Mouse (Mus musculus): ENCODE results near the gene Gstm2.
"Not testable (repeated sequence)": the region's sequence is repeated elsewhere in the genome, so short reads cannot be mapped to it uniquely, and the experiment has no call there.

Gene Gstm2

DNA sequence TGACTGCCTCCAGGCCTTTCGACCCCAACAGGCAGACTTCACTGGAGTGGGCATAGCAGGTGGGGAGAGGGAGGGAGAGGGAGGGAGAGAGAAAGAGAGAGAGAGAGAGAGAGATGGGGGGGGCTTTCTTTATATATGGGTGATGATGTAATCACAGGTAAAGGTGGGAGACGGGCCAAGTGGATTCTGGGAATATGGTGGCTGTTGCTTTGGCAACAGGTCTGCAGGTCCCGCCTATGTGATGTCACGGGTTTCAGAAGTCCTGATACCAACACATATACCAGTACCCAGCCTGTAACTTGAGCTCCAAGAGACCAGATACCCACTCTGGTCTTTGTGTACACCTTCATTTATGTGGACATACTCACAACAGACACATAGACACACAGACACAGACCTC, 10.3 kb upstream of the Gstm2 start:
- no peak for DNase-seq (ENCODE audit: low spot score)

DNA sequence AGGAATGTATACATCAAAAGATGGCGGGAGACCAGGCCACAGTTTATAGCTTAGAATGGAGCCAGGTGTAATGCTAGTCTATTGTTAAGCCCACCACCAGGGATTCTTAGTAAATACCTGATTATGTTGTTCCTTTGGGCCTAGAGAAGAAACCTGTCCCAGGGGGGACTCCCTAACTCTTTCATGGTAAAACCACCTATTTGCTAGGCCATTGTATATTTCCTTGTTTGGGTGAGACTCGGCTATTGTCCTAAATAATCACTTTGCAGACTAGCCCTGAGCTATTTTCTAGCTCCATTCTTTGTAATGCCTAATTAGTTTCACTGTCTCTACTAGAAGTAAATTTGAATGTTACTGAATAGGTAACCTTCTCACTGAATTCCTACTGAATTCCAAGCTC, 9.7 kb upstream of the Gstm2 start:
- not testable (repeated sequence) for DNase-seq (ENCODE audit: low spot score)

DNA sequence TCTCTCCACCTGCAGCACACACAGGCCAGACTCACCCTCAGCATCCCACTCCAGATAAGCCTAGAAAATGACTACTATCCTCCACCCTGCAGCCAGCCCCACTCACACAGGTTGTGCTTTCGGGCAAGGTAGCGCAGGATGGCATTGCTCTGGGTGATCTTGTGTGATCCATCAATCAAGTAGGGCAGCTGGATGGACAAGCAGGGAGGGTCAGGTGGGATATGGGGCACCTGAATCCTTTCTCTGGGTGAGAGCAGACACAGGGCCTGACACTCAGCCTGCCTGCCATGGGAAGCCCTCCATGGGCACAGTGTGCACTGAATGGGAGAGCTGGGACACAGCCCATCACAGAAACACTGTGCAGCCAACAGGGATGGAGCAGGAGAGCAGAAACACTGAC, 1.1 kb downstream of the Gstm2 start:
- DNase-seq (ENCODE audit: low spot score), result not testable (repeated sequence)

DNA sequence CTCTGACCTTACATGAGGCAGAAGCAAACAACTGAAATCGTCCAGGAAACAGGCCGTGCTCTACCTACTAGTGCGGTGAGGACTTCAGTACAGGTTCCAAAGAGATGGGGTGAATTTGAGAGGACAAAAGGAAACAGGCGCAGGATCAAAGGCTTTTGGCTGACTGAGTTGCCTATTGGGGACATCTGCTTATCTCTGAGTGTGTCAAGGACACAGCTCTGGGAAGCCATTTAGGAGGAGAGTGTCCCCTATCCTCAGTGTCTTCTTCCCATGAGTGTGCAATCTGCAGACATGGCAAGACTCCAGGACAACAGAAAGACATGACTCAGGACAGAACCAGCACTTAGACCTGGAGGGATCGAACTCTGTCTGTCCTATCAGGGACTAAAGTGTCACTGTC, 1.8 kb downstream of the Gstm2 start:
- DNase-seq (ENCODE audit: low spot score), result no peak

DNA sequence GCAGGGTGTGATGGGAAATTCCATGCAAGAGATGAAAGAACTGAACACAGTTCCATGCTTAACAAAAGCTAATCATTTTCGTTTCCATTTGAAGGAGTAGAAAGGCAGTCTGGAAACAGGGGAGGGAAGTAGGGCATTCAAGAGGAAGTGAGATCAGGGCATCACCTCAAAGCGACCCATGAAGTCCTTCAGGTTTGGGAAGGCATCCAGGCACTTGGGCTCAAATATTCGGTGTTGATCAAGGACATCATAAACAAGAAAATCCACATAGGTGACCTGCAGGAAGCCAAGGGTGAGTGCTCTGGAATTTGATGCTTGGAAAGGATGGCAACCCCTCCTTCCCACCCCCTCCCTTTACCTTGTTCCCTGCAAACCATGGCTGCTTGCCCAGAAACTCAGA, 2.5 kb downstream of the Gstm2 start:
- no peak for DNase-seq (ENCODE audit: low spot score)

DNA sequence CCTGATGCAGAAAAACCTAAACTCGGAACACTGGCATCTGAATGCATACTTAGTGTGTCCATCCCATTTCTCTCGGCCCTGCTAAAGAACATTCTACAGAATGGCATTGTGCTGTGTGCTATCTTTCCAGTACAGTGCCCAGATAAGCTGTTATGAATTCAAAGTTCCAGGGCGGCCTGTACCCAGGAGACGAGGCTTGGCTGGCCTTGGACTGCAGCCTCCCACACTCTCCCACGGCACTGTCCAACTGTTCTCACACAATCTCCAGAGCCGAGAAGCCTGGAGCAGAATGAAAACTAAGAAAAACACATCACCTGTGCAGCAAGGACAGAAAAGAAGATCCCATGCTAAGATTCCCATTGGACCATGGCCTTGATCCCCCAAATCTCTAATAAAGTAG, 3.5 kb downstream of the Gstm2 start:
- no peak for DNase-seq (ENCODE audit: low spot score)

DNA sequence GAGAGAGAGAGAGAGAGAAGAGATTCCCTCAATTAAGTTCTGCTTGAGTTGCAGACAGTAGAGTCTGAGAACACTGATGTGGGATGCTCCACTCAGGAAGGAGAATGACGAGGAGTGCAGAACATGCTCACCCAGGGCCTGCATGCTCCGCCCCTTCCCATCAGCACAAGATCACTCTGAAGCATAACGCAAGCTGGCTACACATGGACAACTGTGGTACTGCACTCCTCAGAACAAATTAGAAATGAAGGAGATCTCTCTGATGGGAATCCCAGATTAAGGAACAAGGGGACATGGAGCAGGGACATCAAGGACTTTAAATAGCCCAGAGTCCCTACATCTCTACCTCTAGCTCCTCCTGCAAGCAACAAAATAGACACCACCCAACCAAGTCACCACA, 5.0 kb downstream of the Gstm2 start:
- DNase-seq (ENCODE audit: low spot score), result no peak

DNA sequence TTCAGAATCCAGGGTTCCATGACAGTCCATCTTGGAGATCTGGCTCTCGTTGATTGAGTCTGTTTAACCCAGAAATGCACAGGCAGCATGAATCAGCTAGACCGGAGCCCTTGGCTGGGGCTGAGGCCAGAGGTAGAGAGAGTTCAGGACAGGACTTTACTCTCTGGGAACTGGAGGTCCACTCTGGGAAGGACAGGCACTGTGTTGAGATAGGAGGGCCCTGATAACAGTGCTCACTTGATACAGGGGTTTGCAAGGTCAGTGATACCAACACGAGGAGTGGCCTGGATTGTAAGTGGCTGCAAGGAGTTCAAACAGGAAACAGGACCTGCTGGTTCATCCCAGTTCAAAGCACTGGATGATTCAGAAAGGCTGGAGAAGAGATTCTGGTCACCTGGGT, 8.6 kb downstream of the Gstm2 start:
- DNase-seq (ENCODE audit: low spot score), result no peak

DNA sequence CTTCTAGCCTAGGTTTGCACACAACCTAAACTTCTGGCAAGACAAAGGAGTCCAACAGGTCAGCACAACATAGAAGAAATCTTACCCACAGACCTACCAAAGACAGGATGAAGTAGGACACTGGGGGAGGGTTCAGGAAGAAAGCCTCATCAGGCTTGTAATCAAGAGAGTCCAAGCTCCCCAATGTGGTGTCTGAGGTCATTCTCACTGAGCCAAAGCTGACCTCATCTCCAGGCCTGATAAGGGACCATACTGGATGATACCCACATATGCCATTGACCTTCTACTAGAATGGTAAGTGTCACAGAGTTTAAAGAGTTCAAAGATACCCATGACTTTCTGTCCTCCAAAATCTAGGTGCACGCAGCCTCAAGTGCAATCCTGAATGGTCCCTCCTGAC, 12.0 kb downstream of the Gstm2 start:
- no peak for DNase-seq (ENCODE audit: low spot score)

DNA sequence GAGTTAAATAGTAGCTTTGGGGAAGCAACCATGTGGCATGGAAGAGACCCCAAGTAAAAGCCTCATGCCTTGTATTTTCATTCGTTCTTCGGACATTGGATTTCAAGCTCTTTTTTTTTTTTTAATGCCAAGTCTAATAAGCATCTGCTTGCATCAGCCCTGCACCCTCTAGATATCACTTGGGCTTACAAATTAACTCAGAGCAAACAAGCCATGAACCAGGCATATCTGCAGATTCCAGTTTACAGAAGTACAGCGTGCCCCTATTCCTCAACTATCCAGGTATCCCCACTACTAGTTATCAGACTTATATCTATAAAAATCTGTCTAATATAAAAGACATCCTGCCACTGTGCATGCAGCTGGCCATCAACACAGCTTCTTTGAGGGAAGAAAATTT, 14.2 kb downstream of the Gstm2 start:
- no peak for DNase-seq (ENCODE audit: low spot score)

DNA sequence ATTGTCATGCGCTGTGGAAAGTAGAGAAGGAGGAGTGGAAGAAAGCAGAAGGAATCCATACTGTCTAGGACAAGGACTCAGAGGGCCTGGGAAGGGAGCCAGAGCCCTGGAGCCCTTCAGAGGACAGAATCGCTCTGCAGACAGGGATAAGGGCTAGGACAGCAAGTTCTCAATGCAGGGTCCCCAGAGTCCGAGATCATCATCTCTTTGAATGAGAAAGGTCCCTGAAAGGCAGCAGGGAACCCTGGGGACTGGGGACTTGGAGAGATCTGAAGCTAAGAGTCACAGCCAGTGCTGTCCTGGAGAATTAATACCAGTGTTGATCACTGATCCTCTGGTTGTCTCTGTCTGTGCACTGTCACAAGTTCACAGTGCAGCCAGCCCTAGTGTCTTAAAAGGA, 15.2 kb downstream of the Gstm2 start:
- DNase-seq (ENCODE audit: low spot score), result not testable (repeated sequence)

DNA sequence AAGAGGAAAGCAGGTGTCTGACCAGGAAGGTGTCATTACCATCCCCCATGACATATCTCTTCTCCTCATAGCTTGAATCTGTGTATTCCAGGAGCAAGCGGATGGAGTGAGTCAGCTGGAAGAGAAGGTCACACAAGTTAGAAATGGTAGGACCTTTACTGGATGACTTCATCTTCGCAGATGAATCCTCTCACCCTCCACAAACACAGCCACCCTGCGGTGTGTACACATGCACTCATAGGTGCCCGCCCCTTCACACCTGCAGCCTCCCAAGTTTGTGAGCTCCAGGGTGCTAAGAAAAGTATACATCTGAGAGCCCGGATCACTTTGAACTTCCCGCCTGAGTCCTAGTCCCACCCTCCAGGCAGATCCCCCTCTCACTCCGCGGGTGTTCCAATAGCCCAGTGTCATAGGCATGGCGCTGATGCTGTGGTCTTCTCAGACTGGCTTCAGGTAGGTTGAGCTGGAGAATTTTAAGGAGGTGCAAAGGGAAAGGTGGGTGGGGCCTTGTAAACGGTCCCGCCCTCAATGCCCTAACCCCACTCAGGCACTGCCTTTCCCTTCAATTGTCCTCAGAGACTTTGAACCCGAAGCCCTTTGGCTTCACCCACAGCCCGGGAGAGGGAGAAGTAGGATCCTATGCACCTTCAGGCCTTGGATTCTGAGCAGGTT, 17.4 kb downstream of the Gstm2 start, which contains the start of gene Gstm3:
Gene Gstm3 (minus strand): TSS at position 560 of the 672 bp plus-strand sequence.
- DNase-seq (ENCODE audit: low spot score), result no peak

DNA sequence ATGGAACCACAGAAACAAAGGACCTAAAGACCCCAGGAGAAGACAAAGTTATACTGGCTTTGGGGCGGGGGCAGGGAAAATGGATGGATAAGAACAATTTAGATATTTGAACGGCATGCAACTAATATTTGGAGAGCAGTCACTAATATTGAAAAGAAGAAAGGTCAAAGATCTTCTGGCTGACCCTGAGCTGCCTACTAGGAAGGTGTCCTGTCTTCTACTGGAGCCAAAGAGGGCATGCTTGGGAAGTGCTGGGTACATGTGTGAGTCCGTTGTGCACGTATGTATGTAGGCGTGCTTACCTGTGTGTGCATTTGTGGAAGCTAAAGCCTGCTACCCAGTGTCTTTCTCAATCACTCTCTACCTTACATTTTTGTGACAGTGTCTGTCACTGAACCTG, 19.6 kb downstream of the Gstm2 start:
- no peak for DNase-seq (ENCODE audit: low spot score)

DNA sequence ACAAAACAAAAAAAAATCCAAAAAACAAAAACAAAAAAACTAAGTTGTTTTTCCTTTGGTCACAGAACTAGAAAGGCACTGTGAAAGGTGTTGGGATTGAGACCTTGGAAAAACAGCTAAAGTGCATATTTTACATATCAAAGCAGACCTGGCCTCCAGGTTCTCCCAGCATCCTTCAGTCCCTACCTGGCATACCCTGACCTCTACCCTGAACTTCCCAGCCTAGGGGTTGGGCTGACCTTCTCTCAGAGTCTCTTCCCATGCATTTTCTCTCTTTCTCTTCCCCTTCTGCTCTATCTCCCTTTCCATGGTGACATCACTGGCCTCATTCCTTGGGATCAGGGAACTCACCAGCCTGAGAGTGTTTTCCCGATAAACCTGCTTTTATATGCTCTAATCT, 20.7 kb downstream of the Gstm2 start:
- DNase-seq (ENCODE audit: low spot score), result no peak

DNA sequence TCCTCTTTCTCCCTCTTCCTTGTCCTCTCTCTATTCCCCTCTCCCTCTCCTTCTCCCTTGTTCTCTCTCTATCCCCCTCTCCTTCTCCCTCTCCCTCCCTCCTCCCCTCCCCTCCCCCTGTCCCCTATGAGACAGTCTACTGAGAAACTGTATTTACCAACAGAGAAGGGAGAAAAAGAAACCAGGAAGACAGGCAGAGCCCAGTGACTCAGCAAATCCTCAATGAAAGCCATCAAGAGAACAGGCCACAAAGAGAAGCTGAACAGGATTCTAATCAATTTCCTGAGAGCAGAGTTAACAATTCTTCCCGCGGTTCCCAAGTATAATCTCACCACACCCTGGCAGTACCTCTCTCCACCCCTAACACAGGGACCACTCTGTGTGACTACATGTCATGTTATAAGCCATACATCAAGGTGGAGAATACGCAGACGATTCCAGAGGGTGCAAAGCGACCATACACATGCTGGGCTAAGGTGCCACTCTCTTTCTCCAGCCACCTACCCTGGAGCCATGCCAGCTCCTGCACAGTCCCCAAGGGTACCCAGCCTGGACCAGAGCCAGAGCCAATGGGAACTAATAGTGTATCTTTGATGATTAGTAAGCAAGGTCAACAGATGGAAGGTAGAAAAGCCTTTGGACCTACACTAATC, 21.5 kb downstream of the Gstm2 start:
- peak; percentile 33 for DNase-seq (ENCODE audit: low spot score)

DNA sequence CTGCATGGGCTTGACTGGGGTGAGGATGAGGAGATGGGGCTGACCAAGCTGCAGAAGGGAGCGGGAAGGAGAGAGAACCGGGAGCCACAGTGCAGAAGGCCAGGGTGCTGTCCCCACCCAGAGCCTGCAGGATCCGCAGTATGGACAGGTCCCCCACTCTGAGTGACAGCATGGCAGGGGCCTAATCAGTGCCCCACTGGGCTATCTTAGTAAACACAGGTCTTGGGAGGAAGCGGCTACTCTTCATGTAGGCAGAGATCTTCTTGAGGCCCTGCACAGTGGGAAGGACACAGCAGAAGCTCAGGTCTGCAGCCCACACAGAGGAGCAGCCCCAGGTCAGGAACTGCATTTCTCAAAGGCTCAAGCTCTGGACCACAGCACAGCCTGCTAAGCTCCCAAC, 22.2 kb downstream of the Gstm2 start:
- DNase-seq (ENCODE audit: low spot score), result no peak

DNA sequence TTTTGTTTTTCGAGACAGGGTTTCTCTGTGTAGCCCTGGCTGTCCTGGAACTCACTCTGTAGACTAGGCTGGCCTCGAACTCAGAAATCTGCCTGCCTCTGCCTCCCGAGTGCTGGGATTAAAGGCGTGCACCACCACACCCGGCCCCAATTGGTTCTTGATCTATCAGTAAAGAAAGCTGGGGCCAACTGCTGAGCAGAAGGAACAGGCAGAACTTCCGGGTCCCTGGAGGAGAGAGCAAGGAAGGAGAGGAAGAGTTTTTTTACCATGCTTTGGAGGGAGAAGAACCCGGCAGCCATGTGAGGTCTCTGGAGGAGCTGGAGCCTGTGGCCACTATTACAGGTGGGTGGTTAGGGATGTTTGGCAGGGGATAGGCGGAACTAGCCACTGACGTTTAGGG, 31.0 kb downstream of the Gstm2 start:
- not testable (repeated sequence) for DNase-seq (ENCODE audit: low spot score)

DNA sequence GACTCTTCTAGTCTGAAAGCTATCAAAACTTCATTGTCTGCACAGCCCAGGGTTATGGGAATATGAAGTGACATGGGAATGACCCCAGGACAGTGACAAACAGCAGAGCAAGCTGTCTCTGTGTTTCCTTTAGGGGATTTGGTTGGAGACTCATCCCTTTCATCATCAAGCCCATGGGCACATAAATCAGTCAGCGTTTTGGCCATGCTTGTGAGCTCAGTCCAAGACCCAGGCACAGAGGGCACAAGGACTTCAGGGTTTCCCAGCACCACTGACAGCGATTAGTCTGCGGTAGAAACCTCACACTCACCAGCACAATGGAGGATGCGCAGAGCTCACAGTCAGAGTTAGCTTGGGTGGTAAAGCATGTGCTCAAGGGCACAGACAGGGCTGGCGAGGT, 32.3 kb downstream of the Gstm2 start:
- DNase-seq (ENCODE audit: low spot score), result no peak

DNA sequence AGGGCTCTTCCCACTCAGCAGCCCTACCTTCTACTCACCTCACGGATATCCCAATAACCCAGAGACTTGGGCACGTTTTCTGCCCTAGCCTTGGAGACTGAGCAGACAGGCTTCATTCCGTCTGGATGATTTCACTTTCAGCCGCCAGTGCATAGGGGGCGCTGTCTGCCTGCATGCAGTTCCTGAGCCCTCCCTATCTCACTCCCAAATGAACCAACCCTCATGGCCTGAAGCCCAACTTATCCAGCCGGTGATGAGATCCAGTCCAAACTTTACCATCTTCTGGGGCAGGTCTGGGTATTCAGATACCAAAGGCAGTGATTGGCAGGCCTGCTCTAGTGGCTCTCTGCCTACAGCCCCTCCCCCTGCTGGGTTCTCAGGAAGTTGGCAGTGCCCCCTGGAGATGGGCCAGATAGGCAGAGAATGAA, 32.9 kb downstream of the Gstm2 start:
- DNase-seq (ENCODE audit: low spot score), result no peak

DNA sequence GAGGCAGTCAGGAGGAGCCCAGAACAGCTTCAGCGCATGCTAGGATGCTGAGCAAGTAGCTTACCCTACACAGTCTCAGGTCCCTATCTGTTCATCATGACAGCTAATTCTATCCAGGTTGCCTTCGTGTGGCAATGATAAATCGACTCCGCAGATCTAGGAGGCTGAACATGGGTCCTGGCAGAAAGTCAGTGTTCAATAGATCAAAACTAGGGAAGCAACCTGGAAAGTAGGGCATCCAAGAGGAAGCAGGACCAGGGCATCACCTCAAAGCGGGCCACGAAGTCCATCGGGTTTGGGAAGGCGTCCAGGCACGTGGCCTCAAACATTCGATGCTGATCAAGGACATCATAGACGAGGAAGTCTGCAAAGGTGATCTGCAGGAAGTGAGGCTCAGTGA, 35.7 kb downstream of the Gstm2 start:
- no peak for DNase-seq (ENCODE audit: low spot score)

DNA sequence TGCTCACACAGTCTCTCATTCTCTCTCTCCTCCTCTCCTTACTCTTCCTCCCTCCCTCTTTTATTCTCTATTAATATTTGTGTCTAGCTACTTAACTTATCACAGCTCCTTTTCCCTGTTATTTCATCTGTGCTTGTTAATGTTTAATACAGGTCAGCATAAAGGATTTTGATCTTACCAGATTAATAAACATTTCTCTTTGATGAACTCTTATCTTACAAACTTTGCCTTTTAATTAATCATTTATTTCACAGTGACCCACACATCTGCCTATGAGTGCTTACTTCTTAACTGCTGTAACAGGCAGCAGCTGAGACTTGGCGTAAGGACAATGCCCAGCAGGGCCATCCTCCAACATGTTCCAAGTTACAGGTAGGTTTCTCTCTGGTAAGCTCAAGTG, 36.8 kb downstream of the Gstm2 start:
- DNase-seq (ENCODE audit: low spot score), result not testable (repeated sequence)

DNA sequence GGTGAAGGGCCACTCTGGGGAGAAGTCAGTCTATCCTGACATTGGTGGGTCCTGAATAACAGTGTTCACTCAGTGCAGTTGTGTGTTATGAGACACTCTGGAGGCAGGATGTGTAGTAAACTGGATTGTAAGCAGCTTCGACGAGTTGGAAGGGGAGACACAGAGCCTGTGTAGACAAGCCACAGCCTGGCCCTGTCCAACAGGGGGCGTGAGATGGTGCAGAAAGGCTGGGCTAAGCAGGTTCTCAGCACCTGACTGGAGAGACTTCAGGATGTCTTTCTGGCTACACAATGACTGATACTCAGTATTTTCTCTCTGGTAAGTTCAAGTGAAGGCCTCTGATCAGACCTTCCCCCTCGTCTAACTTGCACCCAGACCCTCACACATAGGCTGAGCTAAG, 40.5 kb downstream of the Gstm2 start:
- no peak for DNase-seq (ENCODE audit: low spot score)

DNA sequence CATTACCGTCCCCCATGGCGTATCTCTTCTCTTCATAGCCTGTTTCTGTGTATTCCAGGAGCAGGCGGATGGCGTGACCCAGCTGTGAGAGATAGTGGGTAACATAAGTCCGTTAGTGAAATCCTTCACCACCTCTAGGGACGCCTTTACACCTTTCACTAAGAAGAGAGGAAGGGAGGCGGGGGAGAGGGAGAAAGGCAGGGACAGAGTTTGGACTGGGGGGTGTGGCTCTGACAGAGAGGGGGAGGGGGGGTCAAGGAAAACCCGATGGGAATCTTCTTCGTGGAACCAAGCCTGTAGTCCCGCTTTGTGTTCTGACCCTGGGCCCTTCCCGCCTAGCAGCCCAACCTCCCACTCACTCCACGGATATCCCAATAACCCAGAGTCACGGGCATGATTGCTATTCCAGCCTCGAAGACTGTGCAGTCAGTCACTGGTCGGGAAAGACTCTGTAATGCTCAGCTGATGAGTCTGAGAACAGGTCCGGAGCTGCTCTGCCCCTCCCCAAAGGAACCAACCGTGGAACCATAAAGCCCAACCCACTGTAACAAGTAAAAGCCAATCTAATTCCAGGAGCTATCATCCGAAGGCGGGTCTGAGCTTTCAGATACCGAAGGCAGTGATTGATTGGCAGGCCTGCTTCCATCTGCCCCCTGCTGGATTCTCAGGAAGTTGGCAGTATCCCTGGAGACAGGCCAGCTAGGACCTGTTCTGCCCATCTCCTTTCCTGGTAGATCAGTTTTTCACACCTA, 42.8 kb downstream of the Gstm2 start, which contains the start of gene Gstm6:
Gene Gstm6 (minus strand): TSS at position 511 of the 752 bp plus-strand sequence.
- DNase-seq (ENCODE audit: low spot score), result no peak

Measured in c-Kit-positive CD71-positive TER-119-positive erythroid progenitor cells, embryonic 14.5 days (primary cell).